Comparison of ENCODE assay signal across 22 mouse cellular contexts in the genomic region with DNA sequence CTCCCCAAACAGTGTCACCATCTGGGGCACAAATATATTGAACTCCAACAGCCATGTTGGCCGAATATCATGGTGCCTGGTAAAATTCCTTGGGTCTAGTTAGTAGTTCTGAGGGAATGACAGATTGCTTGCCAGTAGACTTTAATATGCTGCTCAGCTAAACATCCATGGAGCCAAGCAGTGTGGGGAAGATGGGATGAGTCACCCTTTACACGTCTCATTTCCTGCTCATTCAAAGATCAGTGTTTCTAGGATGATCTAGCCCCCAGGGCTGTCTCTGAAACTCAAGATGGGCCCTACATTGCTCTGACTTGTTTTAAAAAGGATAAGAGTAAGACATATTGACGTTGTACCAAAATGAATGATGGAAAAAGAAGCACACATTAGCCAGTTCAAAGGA. TPM values are rescaled to one million over a fixed set of nuclear protein-coding genes. Genes with fewer than 3 reads are reported as not detected.
DNase-seq lines count a peak whose midpoint lies in the region; ATAC-seq and TF ChIP-seq lines count a peak whose summit lies in the region.
"Had no signal": no experiment of that assay in that cellular context is flagged by ENCODE, and none has a peak within 500 bp of the region (broad histone marks: within the 10 kb centered on the region; RNA-seq: fewer than 3 reads in every experiment).

No protein-coding gene starts in this region.

- H3K4me3 ChIP-seq in intestine, embryonic 14.5 days (ENCODE audit: low read depth, low read length) = no peak overlapping the region
- no peak overlapping the region for H3K4me3 ChIP-seq in intestine, postnatal 0 days (ENCODE audit: low read depth, low read length)
- no peak overlapping the region for H3K4me3 ChIP-seq in C2C12 (ENCODE audit: insufficient read depth, poor library complexity, severe bottlenecking)
- no peak overlapping the region for H3K4me3 ChIP-seq in embryonic facial prominence, embryonic 15.5 days (replicated peaks)
- H3K4me3 ChIP-seq in kidney, embryonic 14.5 days (ENCODE audit: low read length) = no peak overlapping the region
- H3K4me3 ChIP-seq: forebrain, embryonic 12.5 days; left cerebral cortex, adult 2 months; liver, embryonic 12.5 days; midbrain, embryonic 12.5 days; neural tube, embryonic 12.5 days; stomach, embryonic 15.5 days had no signal

- no peaks in the 10 kb centered on the region for H3K4me1 ChIP-seq in intestine, embryonic 14.5 days (replicated peaks; ENCODE audit: control insufficient read depth, insufficient read depth, low read length)
- H3K4me1 ChIP-seq in intestine, postnatal 0 days (replicated peaks; ENCODE audit: control insufficient read depth, insufficient read depth, low read length) = peaks cover 3% of the 10 kb centered on the region; the same call in 1 of the 2 replicates
- peaks cover 7% of the 10 kb centered on the region for H3K4me1 ChIP-seq in embryonic facial prominence, embryonic 15.5 days
- H3K4me1 ChIP-seq in kidney, embryonic 14.5 days (ENCODE audit: control insufficient read depth, insufficient read depth, low read length) = 0 out of 2 replicates have a peak, but pooled peaks cover 3% of the 10 kb centered on the region
- H3K4me1 ChIP-seq: neural tube, embryonic 12.5 days had no signal

- H3ac ChIP-seq in C2C12 (ENCODE audit: control insufficient read depth, insufficient read length, low read depth) = no peak overlapping the region

- H3K79me3 ChIP-seq in C2C12 (ENCODE audit: low read depth) = no peaks in the 10 kb centered on the region

- DNase-seq in intestine, embryonic 14.5 days (ENCODE audit: low spot score) = peak; percentile 46
- DNase-seq in 3134 (ENCODE audit: extremely low read depth, insufficient read length, low spot score) = peak; percentile 27
- no peak for DNase-seq in thymus, postnatal 14 days
- no peak for DNase-seq in adrenal gland, postnatal 36 days
- DNase-seq: cerebellum, adult 9-10 months; gastrocnemius, postnatal 25 days; kidney, adult 8-10 months; kidney, postnatal 25 days; left cerebral cortex, postnatal 4 days; lung, embryonic 14.5 days; right cerebral cortex, postnatal 25 days had no signal

- no peak for ATAC-seq in intestine, embryonic 14.5 days (replicated peaks; ENCODE audit: low FRiP score, low TSS enrichment, low read depth)
- no peak for ATAC-seq in intestine, postnatal 0 days
- no peak for ATAC-seq in embryonic facial prominence, embryonic 15.5 days (ENCODE audit: insufficient number of reproducible peaks, low FRiP score, low TSS enrichment, low read depth)
- no peak for ATAC-seq in kidney, embryonic 14.5 days (ENCODE audit: low FRiP score, low TSS enrichment)
- ATAC-seq: CD4-positive, CD25-positive, alpha-beta regulatory T cell, adult 4 months; liver, embryonic 12.5 days had no signal

- H3K4me2 ChIP-seq in intestine, embryonic 14.5 days (ENCODE audit: low read length) = no peak overlapping the region
- no peak overlapping the region for H3K4me2 ChIP-seq in intestine, postnatal 0 days (replicated peaks; ENCODE audit: low read depth)
- H3K4me2 ChIP-seq in embryonic facial prominence, embryonic 15.5 days (replicated peaks) = no peak overlapping the region
- no peak overlapping the region for H3K4me2 ChIP-seq in kidney, embryonic 14.5 days (replicated peaks; ENCODE audit: low read depth, low read length)
- H3K4me2 ChIP-seq: forebrain, embryonic 12.5 days; liver, embryonic 12.5 days; lung, embryonic 14.5 days; midbrain, embryonic 12.5 days; neural tube, embryonic 12.5 days; stomach, embryonic 15.5 days had no signal

- no peaks in the 10 kb centered on the region for H3K9me3 ChIP-seq in intestine, embryonic 14.5 days (ENCODE audit: control insufficient read depth, low read length)
- no peaks in the 10 kb centered on the region for H3K9me3 ChIP-seq in intestine, postnatal 0 days (ENCODE audit: control insufficient read depth)
- no peaks in the 10 kb centered on the region for H3K9me3 ChIP-seq in embryonic facial prominence, embryonic 15.5 days (replicated peaks)
- H3K9me3 ChIP-seq in kidney, embryonic 14.5 days (ENCODE audit: control insufficient read depth, low read length) = no peaks in the 10 kb centered on the region
- H3K9me3 ChIP-seq: forebrain, embryonic 12.5 days; liver, embryonic 12.5 days; midbrain, embryonic 12.5 days; neural tube, embryonic 12.5 days; stomach, embryonic 15.5 days had no signal

- H3K27ac ChIP-seq in intestine, embryonic 14.5 days (ENCODE audit: low read depth) = no peak overlapping the region
- no peak overlapping the region for H3K27ac ChIP-seq in intestine, postnatal 0 days (ENCODE audit: low read depth, low read length)
- 0 out of 2 replicates have a peak overlapping the region, but pooled peaks have one; percentile 0 for H3K27ac ChIP-seq in embryonic facial prominence, embryonic 15.5 days (replicated peaks)
- no peak overlapping the region for H3K27ac ChIP-seq in kidney, embryonic 14.5 days (ENCODE audit: low read depth, low read length)
- H3K27ac ChIP-seq: forebrain, embryonic 12.5 days; left cerebral cortex, adult 2 months; liver, embryonic 12.5 days; midbrain, embryonic 12.5 days; neural tube, embryonic 12.5 days; stomach, embryonic 15.5 days had no signal

- WGBS in intestine, embryonic 14.5 days = 57% methylated on average over 3 of the region's 3 CpGs
- 64% methylated on average over 3 of the region's 3 CpGs for WGBS in intestine, postnatal 0 days
- 41% methylated on average over 3 of the region's 3 CpGs for WGBS in embryonic facial prominence, embryonic 15.5 days
- WGBS in kidney, embryonic 14.5 days = 58% methylated on average over 3 of the region's 3 CpGs

- no peak overlapping the region for H3K9ac ChIP-seq in intestine, embryonic 14.5 days (ENCODE audit: low read length)
- no peak overlapping the region for H3K9ac ChIP-seq in intestine, postnatal 0 days (ENCODE audit: low read depth, low read length)
- H3K9ac ChIP-seq in embryonic facial prominence, embryonic 15.5 days = no peak overlapping the region
- H3K9ac ChIP-seq in kidney, embryonic 14.5 days (ENCODE audit: low read depth, low read length) = no peak overlapping the region
- H3K9ac ChIP-seq: forebrain, embryonic 12.5 days; liver, embryonic 12.5 days; lung, embryonic 14.5 days; midbrain, embryonic 12.5 days; neural tube, embryonic 12.5 days; stomach, embryonic 15.5 days had no signal

- H3K79me2 ChIP-seq in C2C12 (ENCODE audit: control insufficient read depth, insufficient read depth) = no peaks in the 10 kb centered on the region

- no peaks in the 10 kb centered on the region for H3K27me3 ChIP-seq in intestine, embryonic 14.5 days (replicated peaks; ENCODE audit: control insufficient read depth, insufficient read depth, low read length)
- no peaks in the 10 kb centered on the region for H3K27me3 ChIP-seq in intestine, postnatal 0 days (replicated peaks; ENCODE audit: control insufficient read depth, insufficient read depth, low read length)
- no peaks in the 10 kb centered on the region for H3K27me3 ChIP-seq in C2C12 (ENCODE audit: control insufficient read depth, insufficient read depth, insufficient read length)
- no peaks in the 10 kb centered on the region for H3K27me3 ChIP-seq in embryonic facial prominence, embryonic 15.5 days
- H3K27me3 ChIP-seq in kidney, embryonic 14.5 days (ENCODE audit: control insufficient read depth, insufficient read depth, low read length) = no peaks in the 10 kb centered on the region
- H3K27me3 ChIP-seq: forebrain, embryonic 12.5 days; liver, embryonic 12.5 days; midbrain, embryonic 12.5 days; neural tube, embryonic 12.5 days; stomach, embryonic 15.5 days had no signal

- H3K36me3 ChIP-seq in intestine, embryonic 14.5 days (ENCODE audit: control insufficient read depth, insufficient read depth, low read length) = no peaks in the 10 kb centered on the region
- no peaks in the 10 kb centered on the region for H3K36me3 ChIP-seq in intestine, postnatal 0 days (ENCODE audit: control insufficient read depth, insufficient read depth)
- H3K36me3 ChIP-seq in C2C12 (ENCODE audit: control insufficient read depth, insufficient read depth) = no peaks in the 10 kb centered on the region
- no peaks in the 10 kb centered on the region for H3K36me3 ChIP-seq in embryonic facial prominence, embryonic 15.5 days
- no peaks in the 10 kb centered on the region for H3K36me3 ChIP-seq in kidney, embryonic 14.5 days (ENCODE audit: control insufficient read depth, insufficient read depth, low read length)
- H3K36me3 ChIP-seq: forebrain, embryonic 12.5 days; liver, embryonic 12.5 days; midbrain, embryonic 12.5 days; neural tube, embryonic 12.5 days; stomach, embryonic 15.5 days had no signal

- TF ChIP-seq CTCF in intestine, postnatal 0 days (IDR thresholded peaks at IDR 0.05; ENCODE audit: low read depth) = no peak
- no peak for TF ChIP-seq CTCF in C2C12 (IDR thresholded peaks at IDR 0.05; ENCODE audit: control insufficient read depth, insufficient read depth, insufficient read length)

TF ChIP-seq in C2C12, 6 proteins besides CTCF, POLR2A, EP300 and RAD21:
- TF ChIP-seq FOSL1 (IDR thresholded peaks at IDR 0.05; ENCODE audit: insufficient read depth, low read length, poor library complexity, severe bottlenecking) = peak; percentile 38
- no peak for TF ChIP-seq USF1 (IDR thresholded peaks at IDR 0.05; ENCODE audit: low read depth)

RNA-seq across cellular contexts. Expression of a gene that starts 15.6 kb away (rescaled TPM):
- 8.0 and 8.3 TPM in 2 replicates for polyA plus RNA-seq in intestine, embryonic 14.5 days (2014; fragmentation: Nextera tagmentation; extraction: Ambion mirVana)
- polyA plus RNA-seq in intestine, postnatal 0 days (2015; fragmentation: Nextera tagmentation; extraction: Ambion mirVana) = 5.0 and 5.9 TPM in 2 replicates
- 1.5 TPM for polyA plus RNA-seq in C2C12 (2012; fragmentation: generic; extraction: Trizol)
- polyA plus RNA-seq in embryonic facial prominence, embryonic 15.5 days (2015; fragmentation: Nextera tagmentation; extraction: Ambion mirVana) = 3.7 and 4.4 TPM in 2 replicates
- 5.5 and 8.3 TPM in 2 replicates for polyA plus RNA-seq in kidney, embryonic 14.5 days (2014; fragmentation: Nextera tagmentation; extraction: Ambion mirVana)
- 1 to 10 TPM; 2.3 to 4.1 TPM for total RNA-seq in adrenal gland, postnatal 36 days (2021)

Comparison
In these comparisons a context has a peak if more than half of its experiments do, and no peak if none do; other contexts are left out.
1. DNase-seq: peak in intestine, embryonic 14.5 days (single experiment) and 3134 (single experiment); none in thymus, postnatal 14 days (single experiment) and adrenal gland, postnatal 36 days (0 of 2).